Mouse (Mus musculus) heart, embryonic 13.5 days (tissue): ENCODE results near the gene Trim17. TPM values are rescaled to one million over a fixed set of nuclear protein-coding genes. Genes with fewer than 3 reads are reported as not detected.

Experiments
- ATAC-seq: fragments of 200-750 bp; cut with Nextera tagmentation; 2 replicates; pipeline ENCODE4 v1.8.0; 2017; ENCODE audit warnings: moderate TSS enrichment; ENCODE audit not compliant: insufficient number of reproducible peaks, low FRiP score, low TSS enrichment; ENCODE audit errors: extremely low read depth
- H3K27ac ChIP-seq: fragments of 300-500 bp; sonication (generic); replicated peaks from 2 replicates; pipeline ENCODE4 v1.5.1; 2015; ENCODE audit warnings: moderate library complexity, mild to moderate bottlenecking, inconsistent platforms
- H3K27me3 ChIP-seq: fragments of 300-500 bp; sonication (generic); replicated peaks from 2 replicates; pipeline ENCODE4 v1.6.1; 2015; ENCODE audit warnings: mild to moderate bottlenecking, inconsistent platforms
- H3K36me3 ChIP-seq: fragments of 300-500 bp; sonication (generic); 2 replicates; pipeline ENCODE4 v1.6.1; 2015; ENCODE audit warnings: mild to moderate bottlenecking, inconsistent platforms
- H3K4me1 ChIP-seq: fragments of 300-500 bp; sonication (generic); 2 replicates; pipeline ENCODE4 v1.6.1; 2015; ENCODE audit warnings: inconsistent platforms
- H3K4me2 ChIP-seq: fragments of 300-500 bp; sonication (generic); 2 replicates; pipeline ENCODE4 v1.6.1; 2015; ENCODE audit warnings: inconsistent platforms, mild to moderate bottlenecking, moderate library complexity
- H3K4me3 ChIP-seq: fragments of 300-500 bp; sonication (generic); 2 replicates; pipeline ENCODE4 v1.5.1; 2015; ENCODE audit warnings: moderate library complexity, mild to moderate bottlenecking, inconsistent platforms
- H3K9ac ChIP-seq: fragments of 300-500 bp; sonication (generic); 2 replicates; pipeline ENCODE4 v1.6.1; 2015; ENCODE audit warnings: inconsistent platforms, mild to moderate bottlenecking, moderate library complexity
- H3K9me3 ChIP-seq: fragments of 300-500 bp; sonication (generic); 2 replicates; pipeline ENCODE4 v1.6.1; 2016; ENCODE audit warnings: inconsistent platforms
- WGBS: fragments of 180-500 bp; shearing (Covaris S2); methylation state at CpG from one replicate; pipeline ENCODE4 v1.1.7; 2015; ENCODE audit warnings: mixed read lengths; 5-methylcytosine and 5-hydroxymethylcytosine counted together
- polyA plus RNA-seq: library from polyadenylated mRNA; unstranded; fragments of >200 nt; fragmentation: Nextera tagmentation; extraction: Ambion mirVana; gene quantifications from 2 replicates; pipeline ENCODE4 v1.2.1, GENCODE M21; 2015

Gene Trim17
- polyA plus RNA-seq: 0.43 and 0.76 TPM in 2 replicates

DNA sequence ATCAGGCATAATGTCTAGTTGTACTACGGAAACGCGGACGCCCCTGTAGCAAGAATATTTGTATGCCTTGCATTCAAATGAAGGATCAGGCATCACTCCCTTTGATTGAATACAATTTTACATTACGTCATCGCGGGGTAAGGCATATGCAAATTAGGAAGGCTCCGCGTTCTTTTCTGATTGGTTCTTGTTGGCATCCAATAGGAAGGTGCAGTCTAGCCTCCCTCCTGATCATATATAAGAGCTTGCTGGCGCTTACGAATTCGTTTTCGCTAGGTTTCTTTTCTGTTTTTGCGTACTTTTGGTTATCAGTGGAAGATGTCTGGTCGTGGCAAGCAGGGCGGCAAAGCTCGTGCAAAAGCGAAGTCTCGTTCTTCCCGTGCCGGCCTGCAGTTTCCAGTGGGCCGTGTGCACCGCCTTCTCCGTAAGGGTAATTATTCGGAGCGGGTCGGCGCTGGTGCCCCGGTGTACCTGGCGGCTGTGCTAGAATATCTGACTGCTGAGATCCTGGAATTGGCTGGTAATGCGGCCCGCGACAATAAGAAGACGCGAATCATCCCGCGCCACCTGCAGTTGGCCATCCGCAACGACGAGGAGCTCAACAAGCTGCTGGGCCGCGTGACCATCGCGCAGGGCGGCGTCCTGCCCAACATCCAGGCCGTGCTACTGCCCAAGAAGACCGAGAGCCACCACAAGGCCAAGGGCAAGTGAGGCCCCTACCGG is at the start of gene Trim17, which contains the start of gene Hist3h2a:
Gene Trim17 (plus strand): TSS at position 266 of the 723 bp plus-strand sequence.
Gene Hist3h2a (plus strand): TSS at position 266 of the 723 bp plus-strand sequence.
- H3K4me3 ChIP-seq: peak within 1 kb of the TSS; percentile 76
- peaks cover 39% of the 10 kb centered on the region for H3K4me1 ChIP-seq
- under 1% methylated on average over 49 of the region's 49 CpGs for WGBS
- no peaks in the 10 kb centered on the region for H3K9me3 ChIP-seq
- peak within 1 kb of the TSS; percentile 100 for H3K27ac ChIP-seq
- peak; percentile 86 for ATAC-seq
- peak within 1 kb of the TSS; percentile 96 for H3K9ac ChIP-seq
- peaks cover 23% of the 10 kb centered on the region for H3K27me3 ChIP-seq
- H3K4me2 ChIP-seq: peak within 1 kb of the TSS; percentile 97
- peaks cover 16% of the 10 kb centered on the region for H3K36me3 ChIP-seq

GRCm38 (mm10) chr11:58904838-58905237 is 49.6 kb upstream of the Trim17 start:
- ATAC-seq: no peak
- Histone ChIP-seq H3K4me3 (peak overlapping the region; percentile 77; the same call in 1 of the 2 replicates), H3K27me3 (no peaks in the 10 kb centered on the region), H3K36me3 (peaks cover 24% of the 10 kb centered on the region), H3K27ac (no peak overlapping the region), H3K9me3 (no peaks in the 10 kb centered on the region), H3K9ac (no peak overlapping the region), H3K4me1 (peaks cover 14% of the 10 kb centered on the region), H3K4me2 (peak overlapping the region; percentile 82)
- 42% methylated on average over 6 of the region's 6 CpGs for WGBS

GRCm38 (mm10) chr11:58913776-58914175 is 40.7 kb upstream of the Trim17 start:
- no peak for ATAC-seq
- Histone ChIP-seq H3K27me3 (peaks cover 11% of the 10 kb centered on the region), H3K27ac (no peak overlapping the region), H3K4me3 (peak overlapping the region; percentile 51; the same call in 1 of the 2 replicates), H3K4me2 (peak overlapping the region; percentile 79), H3K9ac (no peak overlapping the region; the same call in 1 of the 2 replicates), H3K36me3 (no peaks in the 10 kb centered on the region), H3K4me1 (peaks cover 11% of the 10 kb centered on the region), H3K9me3 (no peaks in the 10 kb centered on the region)
- 67% methylated on average over 1 of the region's 1 CpGs for WGBS

GRCm38 (mm10) chr11:58914461-58915028 is 39.9 kb upstream of the Trim17 start:
- Histone ChIP-seq H3K4me2 (peak overlapping the region; percentile 79), H3K27me3 (peaks cover 11% of the 10 kb centered on the region), H3K4me1 (peaks cover 13% of the 10 kb centered on the region), H3K9ac (peak overlapping the region; percentile 80), H3K9me3 (no peaks in the 10 kb centered on the region), H3K27ac (peak overlapping the region; percentile 26; the same call in 1 of the 2 replicates), H3K36me3 (no peaks in the 10 kb centered on the region), H3K4me3 (peak overlapping the region; percentile 51)
- whole genome bisulfite sequencing: 14% methylated on average over 17 of the region's 17 CpGs
- no peak; the same call in 1 of the 2 replicates for ATAC-seq

- H3K27me3 ChIP-seq: peaks cover 16% of the 10 kb centered on the region
- WGBS: 46% methylated on average over 14 of the region's 14 CpGs
- H3K36me3 ChIP-seq: no peaks in the 10 kb centered on the region
- H3K4me1 ChIP-seq: peaks cover 14% of the 10 kb centered on the region
- H3K4me2 ChIP-seq: no peak overlapping the region
- no peak for ATAC-seq
- H3K9ac ChIP-seq: no peak overlapping the region; the same call in 1 of the 2 replicates
- H3K9me3 ChIP-seq: no peaks in the 10 kb centered on the region
- H3K27ac ChIP-seq: no peak overlapping the region
- H3K4me3 ChIP-seq: no peak overlapping the region
These were observed 37.4 kb upstream of the Trim17 start for GRCm38 (mm10) chr11:58916879-58917744.

GRCm38 (mm10) chr11:58917745-58918366 is 36.6 kb upstream of the Trim17 start, which contains the start of gene Btnl10:
Btnl10 (plus strand) TSS chr11:58917908.
- H3K9me3 ChIP-seq: no peaks in the 10 kb centered on the region
- H3K9ac ChIP-seq: no peak within 1 kb of the TSS; the same call in 1 of the 2 replicates
- 72% methylated on average over 12 of the region's 12 CpGs for WGBS
- peaks cover 16% of the 10 kb centered on the region for H3K27me3 ChIP-seq
- ATAC-seq: no peak
- H3K36me3 ChIP-seq: no peaks in the 10 kb centered on the region
- H3K4me1 ChIP-seq: peaks cover 14% of the 10 kb centered on the region
- H3K4me2 ChIP-seq: no peak within 1 kb of the TSS
- H3K27ac ChIP-seq: no peak within 1 kb of the TSS
- H3K4me3 ChIP-seq: no peak within 1 kb of the TSS

DNA sequence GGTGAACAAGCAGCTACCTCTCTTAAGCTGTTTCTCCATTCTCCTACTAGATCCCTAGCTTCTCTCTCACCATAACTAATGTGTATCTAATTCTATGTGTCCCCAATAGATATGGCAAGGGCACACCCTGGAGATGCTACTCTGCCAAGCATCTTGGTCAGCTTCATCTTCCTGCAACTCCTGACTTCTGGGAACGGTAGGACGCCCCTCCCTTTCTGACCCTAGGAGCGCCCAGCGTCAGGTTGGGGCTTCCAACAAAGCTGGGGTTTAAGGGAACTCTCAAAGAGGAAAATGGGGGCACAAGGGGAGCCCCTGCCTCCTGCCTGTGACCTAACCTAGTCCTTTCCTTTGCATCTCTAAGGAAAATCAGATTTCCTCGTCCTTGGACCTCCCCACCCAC is 35.7 kb upstream of the Trim17 start:
- WGBS: 70% methylated on average over 5 of the region's 5 CpGs
- H3K36me3 ChIP-seq: no peaks in the 10 kb centered on the region
- no peak overlapping the region for H3K9ac ChIP-seq
- H3K4me1 ChIP-seq: peaks cover 14% of the 10 kb centered on the region
- no peak for ATAC-seq
- no peak overlapping the region for H3K4me2 ChIP-seq
- H3K9me3 ChIP-seq: no peaks in the 10 kb centered on the region
- no peak overlapping the region for H3K27ac ChIP-seq
- no peak overlapping the region for H3K4me3 ChIP-seq
- H3K27me3 ChIP-seq: peaks cover 16% of the 10 kb centered on the region

GRCm38 (mm10) chr11:58922420-58922819 is 32.1 kb upstream of the Trim17 start:
- Histone ChIP-seq H3K4me1 (0 out of 2 replicates have a peak, but pooled peaks cover 3% of the 10 kb centered on the region), H3K4me2 (no peak overlapping the region), H3K36me3 (no peaks in the 10 kb centered on the region), H3K9me3 (no peaks in the 10 kb centered on the region), H3K9ac (no peak overlapping the region), H3K27me3 (peaks cover 7% of the 10 kb centered on the region; the same call in 1 of the 2 replicates), H3K4me3 (no peak overlapping the region), H3K27ac (no peak overlapping the region)
- no peak for ATAC-seq
- WGBS: 78% methylated on average over 9 of the region's 9 CpGs

DNA sequence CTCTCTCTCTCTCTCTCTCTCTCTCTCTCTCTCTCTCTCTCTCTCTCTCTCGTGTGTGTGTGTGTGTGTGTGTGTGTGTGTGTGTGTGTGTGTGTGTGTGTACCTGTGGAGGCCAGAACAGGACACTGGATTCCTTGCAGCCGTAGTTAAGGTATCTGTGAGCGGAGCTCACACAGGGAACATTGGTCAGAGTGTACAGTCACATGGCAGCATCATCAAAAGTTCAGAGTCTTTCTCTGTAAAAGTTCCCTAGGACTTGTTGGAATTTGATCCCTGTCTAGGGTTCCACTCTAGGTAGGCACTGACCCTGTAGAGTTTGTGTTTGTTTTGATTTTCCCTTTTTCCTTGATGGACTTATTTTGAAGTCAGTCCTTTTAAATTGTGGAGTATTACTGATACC is 27.8 kb upstream of the Trim17 start:
- H3K4me1 ChIP-seq: peaks cover 12% of the 10 kb centered on the region
- no peak for ATAC-seq
- 74% methylated on average over 2 of the region's 3 CpGs for WGBS

GRCm38 (mm10) chr11:58927053-58927452 is 27.4 kb upstream of the Trim17 start:
- H3K4me3 ChIP-seq: no peak overlapping the region
- peaks cover 13% of the 10 kb centered on the region for H3K36me3 ChIP-seq
- no peaks in the 10 kb centered on the region for H3K9me3 ChIP-seq
- ATAC-seq: no peak
- H3K4me2 ChIP-seq: no peak overlapping the region
- no peak overlapping the region for H3K9ac ChIP-seq
- H3K27me3 ChIP-seq: 0 out of 2 replicates have a peak, but pooled peaks cover 2% of the 10 kb centered on the region
- no peak overlapping the region for H3K27ac ChIP-seq
- 68% methylated on average over 2 of the region's 2 CpGs for WGBS
- peaks cover 12% of the 10 kb centered on the region for H3K4me1 ChIP-seq

More for the DNA sequence above, 27.8 kb upstream of the Trim17 start:
- H3K4me3 ChIP-seq: no peak overlapping the region
- H3K36me3 ChIP-seq: peaks cover 9% of the 10 kb centered on the region
- no peak overlapping the region for H3K9ac ChIP-seq
- H3K27me3 ChIP-seq: 0 out of 2 replicates have a peak, but pooled peaks cover 2% of the 10 kb centered on the region
- no peak overlapping the region for H3K27ac ChIP-seq
- no peaks in the 10 kb centered on the region for H3K9me3 ChIP-seq
- H3K4me2 ChIP-seq: no peak overlapping the region
